Mouse (Mus musculus) testis, adult 2 months (tissue): ENCODE measurements at regions not wholly inside any gene's neighbourhood (a gene's known extent, or its start where the extent isn't known, plus 50 kb on each side); places are given as distances from the start of the nearest gene placed in this dataset.

ENCODE experiments used
- CTCF ChIP-seq: fragments of 200-500 bp; IDR thresholded peaks from 2 replicates; pipeline ENCODE4 v1.5.1; 2012; ENCODE audit warnings: low read depth, mild to moderate bottlenecking, inconsistent platforms, low read length, moderate library complexity; ENCODE audit not compliant: control insufficient read depth, insufficient read depth, insufficient replicate concordance
- POLR2A ChIP-seq: fragments of 200-500 bp; IDR thresholded peaks from 2 replicates; pipeline ENCODE4 v1.6.1; 2012; ENCODE audit warnings: low read depth, mild to moderate bottlenecking, inconsistent platforms, low read length, moderate library complexity; ENCODE audit not compliant: control insufficient read depth

GRCm38 (mm10) chr17:27303061-27303460, 98.8 kb upstream of the Lemd2 start:
- no peak for TF ChIP-seq CTCF
- no peak; the same call in 1 of the 2 replicates for TF ChIP-seq POLR2A
